Mouse (Mus musculus): ENCODE measurements at regions not wholly inside any gene's neighbourhood (a gene's known extent, or its start where the extent isn't known, plus 50 kb on each side); places are given as distances from the start of the nearest gene placed in this dataset.

DNA sequence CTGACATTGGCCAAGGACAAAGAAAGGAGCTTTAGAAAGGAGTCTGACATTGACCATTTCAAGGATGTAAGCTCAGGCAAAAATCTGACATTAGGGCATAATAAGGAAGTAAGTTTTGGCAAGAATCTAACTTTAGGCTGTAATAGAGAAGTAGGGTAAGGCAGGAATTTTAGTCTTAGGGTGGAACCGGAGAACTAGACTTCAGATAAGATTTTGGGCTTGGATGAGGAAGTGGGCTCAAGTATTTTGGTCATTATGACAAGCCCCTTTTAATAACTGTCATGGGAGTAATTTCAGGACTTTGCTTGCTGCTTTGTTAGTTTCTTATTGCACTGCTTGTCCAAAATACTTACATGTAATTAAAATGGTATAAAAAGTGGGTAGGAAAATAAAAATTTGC is 418.9 kb downstream of the Wdr20rt start:
- 90% methylated on average over 1 of the region's 1 CpGs for WGBS
- TF ChIP-seq POLR2A (IDR thresholded peaks at IDR 0.05; ENCODE audit: insufficient read depth, low read depth, low read length) = no peak
- no peak for TF ChIP-seq CTCF (IDR thresholded peaks at IDR 0.05; ENCODE audit: insufficient read depth, low read depth, low read length)
- Histone ChIP-seq H3K27ac (ENCODE audit: insufficient read depth, low read depth, low read length) (no peak overlapping the region), H3K4me3 (ENCODE audit: insufficient read depth, low read depth, low read length) (no peak overlapping the region), H3K4me1 (ENCODE audit: control insufficient read depth, insufficient read depth, low read length) (no peaks in the 10 kb centered on the region)

DNA sequence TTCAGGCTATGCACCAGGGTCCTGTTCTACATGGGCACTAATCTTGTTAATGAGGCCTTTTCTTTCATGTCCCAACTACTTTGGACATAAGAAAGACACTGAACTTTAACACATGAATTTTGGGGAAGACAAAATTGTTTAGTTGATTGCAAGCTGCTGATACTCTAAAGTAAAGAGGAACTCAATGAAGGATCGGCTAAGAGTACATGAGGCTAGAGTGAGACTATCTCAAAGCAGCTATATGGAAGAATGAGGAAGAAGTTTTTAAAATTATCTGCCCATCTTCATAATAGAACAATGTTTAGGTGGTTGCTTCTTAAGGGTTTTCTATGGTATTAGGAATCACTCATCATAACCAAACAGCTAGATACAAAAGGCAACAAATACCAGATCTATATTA is 431.5 kb downstream of the Wdr20rt start:
- Histone ChIP-seq H3K4me1 (ENCODE audit: control insufficient read depth, insufficient read depth, low read length) (no peaks in the 10 kb centered on the region), H3K4me3 (ENCODE audit: insufficient read depth, low read depth, low read length) (no peak overlapping the region), H3K27ac (ENCODE audit: insufficient read depth, low read depth, low read length) (no peak overlapping the region)
- TF ChIP-seq CTCF (IDR thresholded peaks at IDR 0.05; ENCODE audit: insufficient read depth, low read depth, low read length) (no peak), POLR2A (IDR thresholded peaks at IDR 0.05; ENCODE audit: insufficient read depth, low read depth, low read length) (no peak)
- WGBS = 96% methylated on average over 1 of the region's 1 CpGs

DNA sequence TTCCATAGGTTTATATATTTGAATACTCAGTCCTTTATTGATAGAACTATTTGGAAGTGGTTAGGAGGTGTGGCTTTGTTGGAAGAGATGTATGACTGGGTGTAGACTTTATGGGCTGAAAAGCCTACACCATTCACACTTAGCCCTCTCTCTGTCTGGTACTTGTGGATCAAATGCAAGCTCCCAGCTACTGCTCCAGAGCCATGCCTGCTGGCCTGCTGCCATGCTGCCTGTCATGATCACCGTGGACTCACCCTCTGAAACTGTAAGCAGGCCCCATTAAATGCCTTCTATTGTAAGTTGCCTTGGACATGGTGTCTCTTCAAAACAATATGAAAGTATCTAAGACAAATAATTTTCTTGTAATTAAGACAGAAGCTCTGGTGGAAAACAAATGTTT is 446.4 kb downstream of the Wdr20rt start:
- TF ChIP-seq POLR2A (IDR thresholded peaks at IDR 0.05; ENCODE audit: insufficient read depth, low read depth, low read length) (no peak), CTCF (IDR thresholded peaks at IDR 0.05; ENCODE audit: insufficient read depth, low read depth, low read length) (no peak)
- no peaks in the 10 kb centered on the region for H3K4me1 ChIP-seq (ENCODE audit: control insufficient read depth, insufficient read depth, low read length)
- H3K4me3 ChIP-seq (ENCODE audit: insufficient read depth, low read depth, low read length) = no peak overlapping the region
- 23% methylated on average over 1 of the region's 1 CpGs for WGBS
- no peak overlapping the region for H3K27ac ChIP-seq (ENCODE audit: insufficient read depth, low read depth, low read length)

DNA sequence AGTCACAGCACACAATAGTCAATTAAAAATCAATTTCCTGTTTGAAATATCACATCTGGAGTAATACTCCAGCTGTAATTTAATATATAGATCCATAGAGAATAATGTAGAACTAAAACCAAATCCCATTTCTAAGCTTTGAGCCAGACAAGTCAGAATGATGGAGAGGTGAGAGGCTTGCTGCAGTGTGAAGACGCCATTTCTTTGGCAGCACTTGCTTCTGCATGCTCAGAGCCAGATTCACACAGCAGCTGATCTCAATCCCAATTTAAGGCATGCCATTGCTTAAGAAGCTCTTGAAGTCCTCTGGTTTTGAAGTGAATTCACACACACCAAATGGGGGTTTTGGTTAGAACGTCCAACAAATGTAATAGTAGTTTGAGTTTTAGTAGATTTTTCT is 447.9 kb downstream of the Wdr20rt start:
- no peaks in the 10 kb centered on the region for H3K4me1 ChIP-seq (ENCODE audit: control insufficient read depth, insufficient read depth, low read length)
- H3K27ac ChIP-seq (ENCODE audit: insufficient read depth, low read depth, low read length) = no peak overlapping the region
- 84% methylated on average over 2 of the region's 2 CpGs for WGBS
- TF ChIP-seq POLR2A (IDR thresholded peaks at IDR 0.05; ENCODE audit: insufficient read depth, low read depth, low read length) = no peak
- no peak for TF ChIP-seq CTCF (IDR thresholded peaks at IDR 0.05; ENCODE audit: insufficient read depth, low read depth, low read length)
- H3K4me3 ChIP-seq (ENCODE audit: insufficient read depth, low read depth, low read length) = no peak overlapping the region

DNA sequence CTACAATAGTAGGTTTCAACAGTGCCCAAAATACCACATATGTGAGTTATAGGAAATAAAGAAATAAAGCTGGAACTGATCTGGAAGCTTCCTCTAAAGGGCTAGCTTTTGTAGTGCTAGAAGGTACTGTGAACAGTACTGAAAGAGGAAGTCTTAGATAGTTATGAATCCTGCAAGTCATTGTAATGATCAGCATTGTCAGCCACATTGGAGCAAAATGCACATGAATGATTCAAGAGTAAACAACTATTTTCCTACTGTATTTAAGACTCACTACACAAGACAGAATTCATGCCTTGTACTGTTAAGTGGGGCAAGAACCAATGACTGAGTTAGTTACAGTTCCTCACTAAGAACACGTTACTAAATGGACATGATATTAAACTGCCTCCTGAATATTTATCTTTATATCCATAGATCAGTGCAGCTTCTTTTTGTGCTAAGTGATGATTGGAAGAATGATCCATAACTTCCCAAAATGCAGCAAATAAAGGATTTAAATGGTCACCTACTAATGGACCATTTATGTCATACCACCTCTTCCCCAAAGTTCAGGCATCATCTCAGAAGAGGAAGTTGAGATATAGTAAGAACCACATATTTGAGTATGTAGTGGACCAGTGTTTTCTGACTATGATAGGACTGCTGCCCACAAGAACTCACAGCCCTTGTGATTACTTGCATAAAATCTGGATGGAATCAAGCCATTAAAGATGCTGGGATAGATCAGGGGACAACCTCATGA is 449.8 kb downstream of the Wdr20rt start:
- WGBS = 76% methylated on average over 1 of the region's 1 CpGs
- Histone ChIP-seq H3K27ac (ENCODE audit: insufficient read depth, low read depth, low read length) (no peak overlapping the region), H3K4me3 (ENCODE audit: insufficient read depth, low read depth, low read length) (no peak overlapping the region), H3K4me1 (ENCODE audit: control insufficient read depth, insufficient read depth, low read length) (no peaks in the 10 kb centered on the region)
- no peak for TF ChIP-seq POLR2A (IDR thresholded peaks at IDR 0.05; ENCODE audit: insufficient read depth, low read depth, low read length)
- no peak for TF ChIP-seq CTCF (IDR thresholded peaks at IDR 0.05; ENCODE audit: insufficient read depth, low read depth, low read length)

DNA sequence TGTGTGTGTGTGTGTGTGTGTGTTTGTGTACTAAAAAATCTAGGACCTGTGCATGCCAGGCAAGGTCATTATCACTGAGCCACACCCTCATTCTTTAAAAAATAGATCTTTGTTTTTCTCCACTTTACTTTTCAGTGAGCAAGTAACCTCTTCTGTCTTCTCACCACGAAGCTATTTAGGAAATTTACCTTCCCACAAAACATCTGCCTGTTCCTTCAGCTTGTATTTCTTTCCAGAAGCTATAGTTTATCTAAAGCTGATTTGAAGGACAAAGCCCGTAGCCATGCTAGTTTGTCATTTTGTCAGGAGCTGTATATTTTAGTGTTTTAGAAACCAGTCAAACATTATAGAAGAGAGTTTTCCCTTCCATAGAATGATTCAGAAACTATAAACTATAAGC is 455.0 kb downstream of the Wdr20rt start:
- H3K27ac ChIP-seq (ENCODE audit: insufficient read depth, low read depth, low read length) = no peak overlapping the region
- no peaks in the 10 kb centered on the region for H3K4me1 ChIP-seq (ENCODE audit: control insufficient read depth, insufficient read depth, low read length)
- 68% methylated on average over 2 of the region's 2 CpGs for WGBS
- no peak for TF ChIP-seq CTCF (IDR thresholded peaks at IDR 0.05; ENCODE audit: insufficient read depth, low read depth, low read length)
- no peak for TF ChIP-seq POLR2A (IDR thresholded peaks at IDR 0.05; ENCODE audit: insufficient read depth, low read depth, low read length)
- no peak overlapping the region for H3K4me3 ChIP-seq (ENCODE audit: insufficient read depth, low read depth, low read length)

DNA sequence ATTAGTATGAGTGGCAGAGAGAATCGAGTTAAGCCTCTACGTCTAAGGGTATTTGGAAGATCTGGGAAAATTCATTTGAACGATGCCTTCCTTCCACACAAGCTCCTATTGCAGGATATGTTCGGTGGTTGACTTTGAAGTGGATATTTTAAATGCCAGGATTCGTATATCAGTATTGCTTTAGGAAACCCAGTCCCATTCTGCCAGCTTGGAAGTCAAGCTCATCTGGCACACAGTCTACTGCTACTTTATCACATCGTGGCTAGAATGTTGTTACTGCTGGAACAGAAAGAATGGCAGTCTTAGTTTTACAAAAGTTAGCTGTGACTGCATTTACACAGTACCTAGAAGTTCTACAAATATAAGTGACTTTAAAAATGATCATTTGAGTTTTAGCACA is 456.5 kb downstream of the Wdr20rt start:
- TF ChIP-seq POLR2A (IDR thresholded peaks at IDR 0.05; ENCODE audit: insufficient read depth, low read depth, low read length) (no peak), CTCF (IDR thresholded peaks at IDR 0.05; ENCODE audit: insufficient read depth, low read depth, low read length) (no peak)
- Histone ChIP-seq H3K4me1 (ENCODE audit: control insufficient read depth, insufficient read depth, low read length) (no peaks in the 10 kb centered on the region), H3K4me3 (ENCODE audit: insufficient read depth, low read depth, low read length) (no peak overlapping the region), H3K27ac (ENCODE audit: insufficient read depth, low read depth, low read length) (no peak overlapping the region)
- WGBS = 87% methylated on average over 6 of the region's 6 CpGs

DNA sequence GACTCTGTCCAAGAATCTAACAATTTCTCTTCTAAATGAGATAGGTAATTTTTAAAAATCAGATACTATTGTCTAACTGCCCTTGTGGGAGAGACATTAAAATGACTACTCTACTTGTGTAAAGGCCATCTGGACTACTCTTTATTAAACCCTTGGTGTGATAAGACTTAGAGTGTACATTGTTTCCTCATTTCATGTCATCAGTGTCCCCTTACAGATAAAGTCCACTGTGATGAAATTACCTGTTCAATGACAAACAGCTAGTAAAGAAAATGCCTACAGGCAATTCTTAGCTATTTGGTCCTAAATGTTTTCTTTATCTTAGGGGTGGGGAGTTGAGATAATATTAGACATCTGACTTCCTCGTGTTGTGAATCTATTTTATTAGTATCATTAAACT is 479.7 kb downstream of the Wdr20rt start:
- WGBS = 72% methylated on average over 1 of the region's 1 CpGs
- no peak overlapping the region for H3K27ac ChIP-seq (ENCODE audit: insufficient read depth, low read depth, low read length)
- no peak overlapping the region for H3K4me3 ChIP-seq (ENCODE audit: insufficient read depth, low read depth, low read length)
- no peak for TF ChIP-seq POLR2A (IDR thresholded peaks at IDR 0.05; ENCODE audit: insufficient read depth, low read depth, low read length)
- TF ChIP-seq CTCF (IDR thresholded peaks at IDR 0.05; ENCODE audit: insufficient read depth, low read depth, low read length) = no peak
- no peaks in the 10 kb centered on the region for H3K4me1 ChIP-seq (ENCODE audit: control insufficient read depth, insufficient read depth, low read length)

DNA sequence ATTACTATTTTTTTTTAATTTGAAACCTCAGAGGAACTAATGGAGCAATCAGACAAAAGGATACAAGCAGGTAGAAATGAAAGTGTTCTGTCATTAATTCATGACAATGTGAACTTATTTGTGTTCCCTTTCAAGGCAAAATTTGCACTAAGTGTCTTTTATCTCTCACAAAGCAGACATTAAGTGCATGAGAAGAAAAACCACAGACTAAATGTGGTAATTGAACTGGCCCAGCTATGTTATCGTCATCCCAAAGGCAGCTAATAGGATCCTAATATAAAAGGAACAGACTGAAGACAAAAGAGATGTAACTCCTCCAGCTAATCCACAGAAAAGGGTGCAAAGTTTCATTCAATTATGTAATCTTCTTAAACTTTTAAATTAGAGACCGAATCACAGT is 487.0 kb downstream of the Wdr20rt start:
- 31% methylated on average over 2 of the region's 2 CpGs for WGBS
- Histone ChIP-seq H3K4me3 (ENCODE audit: insufficient read depth, low read depth, low read length) (no peak overlapping the region), H3K27ac (ENCODE audit: insufficient read depth, low read depth, low read length) (no peak overlapping the region), H3K4me1 (ENCODE audit: control insufficient read depth, insufficient read depth, low read length) (no peaks in the 10 kb centered on the region)
- no peak for TF ChIP-seq CTCF (IDR thresholded peaks at IDR 0.05; ENCODE audit: insufficient read depth, low read depth, low read length)
- TF ChIP-seq POLR2A (IDR thresholded peaks at IDR 0.05; ENCODE audit: insufficient read depth, low read depth, low read length) = no peak

Measured in olfactory bulb, adult 2 months (tissue).